Comparison of ENCODE assay signal across 8 mouse cellular contexts in genomic region chr2:58357414-58358131, GRCm38 (mm10). TPM values are rescaled to one million over a fixed set of nuclear protein-coding genes. Genes with fewer than 3 reads are reported as not detected.
DNase-seq lines count a peak whose midpoint lies in the region; ATAC-seq and TF ChIP-seq lines count a peak whose summit lies in the region.

Gene Acvr1c, minus strand, starts transcription at chr2:58357895.

- H3K36me3 ChIP-seq in spleen, adult 2 months (ENCODE audit: control insufficient read depth, insufficient read depth, low read length), result no peaks in the 10 kb centered on the region
- no peaks in the 10 kb centered on the region for H3K36me3 ChIP-seq in embryonic facial prominence, embryonic 11.5 days (replicated peaks; ENCODE audit: control insufficient read depth, insufficient read depth, low read depth, low read length)
- H3K36me3 ChIP-seq in heart, embryonic 12.5 days, result no peaks in the 10 kb centered on the region
- no peaks in the 10 kb centered on the region for H3K36me3 ChIP-seq in kidney, postnatal 0 days (ENCODE audit: insufficient read depth, low read length)
- no peaks in the 10 kb centered on the region for H3K36me3 ChIP-seq in liver, adult 2 months (ENCODE audit: control insufficient read depth, insufficient read depth, low read length)
- no peaks in the 10 kb centered on the region for H3K36me3 ChIP-seq in midbrain, embryonic 16.5 days (ENCODE audit: control insufficient read depth, insufficient read depth, low read length)
- no peaks in the 10 kb centered on the region for H3K36me3 ChIP-seq in stomach, postnatal 0 days (ENCODE audit: control insufficient read depth, insufficient read depth, low read length)

- no peak for TF ChIP-seq POLR2A in spleen, adult 2 months (IDR thresholded peaks at IDR 0.05; ENCODE audit: low read depth, low read length)
- TF ChIP-seq POLR2A in liver, adult 2 months (IDR thresholded peaks at IDR 0.05; ENCODE audit: extremely low read depth, insufficient read depth, low read length), result no peak

- peak within 1 kb of the TSS; percentile 32; the same call in 1 of the 2 replicates for H3K4me3 ChIP-seq in spleen, adult 2 months (ENCODE audit: extremely low read depth, insufficient read depth, insufficient read length)
- peak within 1 kb of the TSS; percentile 56 for H3K4me3 ChIP-seq in embryonic facial prominence, embryonic 11.5 days (ENCODE audit: low read depth, low read length)
- peak within 1 kb of the TSS; percentile 66 for H3K4me3 ChIP-seq in heart, embryonic 12.5 days
- H3K4me3 ChIP-seq in kidney, postnatal 0 days (replicated peaks; ENCODE audit: low read depth, low read length), result peak within 1 kb of the TSS; percentile 51
- peak within 1 kb of the TSS; percentile 41 for H3K4me3 ChIP-seq in liver, adult 2 months (ENCODE audit: insufficient read depth, low read depth, low read length)
- peak within 1 kb of the TSS; percentile 73 for H3K4me3 ChIP-seq in midbrain, embryonic 16.5 days (ENCODE audit: low read depth, low read length)
- H3K4me3 ChIP-seq in stomach, postnatal 0 days (ENCODE audit: low read depth, low read length), result peak within 1 kb of the TSS; percentile 59

- DNase-seq in spleen, adult 2 months (ENCODE audit: low read depth in 1 of 2, low spot score in 2 of 2), result peak in 1 of 2 experiments; percentile 6
- DNase-seq in spleen, adult 12 weeks (ENCODE audit: low spot score), result no peak
- peak; percentile 40 for DNase-seq in embryonic facial prominence, embryonic 11.5 days (ENCODE audit: low spot score)
- DNase-seq in kidney, postnatal 0 days (ENCODE audit: low spot score), result peak; percentile 14
- no peak for DNase-seq in liver, adult 2 months (ENCODE audit: extremely low read depth, low read depth, low spot score)
- DNase-seq in stomach, postnatal 0 days (ENCODE audit: low spot score), result peak; percentile 86

- TF ChIP-seq EP300 in stomach, postnatal 0 days (optimal IDR thresholded peaks at IDR 0.05), result no peak

- ATAC-seq in embryonic facial prominence, embryonic 11.5 days (replicated peaks; ENCODE audit: insufficient number of reproducible peaks, low FRiP score, low TSS enrichment, low read depth), result peak; percentile 79
- peak; percentile 82 for ATAC-seq in heart, embryonic 12.5 days (ENCODE audit: insufficient number of reproducible peaks, low FRiP score)
- ATAC-seq in kidney, postnatal 0 days (replicated peaks; ENCODE audit: low FRiP score, low read depth), result peak; percentile 79
- peak; percentile 78 for ATAC-seq in midbrain, embryonic 16.5 days
- peak; percentile 93 for ATAC-seq in stomach, postnatal 0 days (ENCODE audit: low FRiP score, low TSS enrichment)

- H3K4me1 ChIP-seq in spleen, adult 2 months (ENCODE audit: control insufficient read depth, insufficient read depth, insufficient read length), result peaks cover 7% of the 10 kb centered on the region
- H3K4me1 ChIP-seq in embryonic facial prominence, embryonic 11.5 days (ENCODE audit: control insufficient read depth, insufficient read depth, low read length), result peaks cover 4% of the 10 kb centered on the region; the same call in 1 of the 2 replicates
- H3K4me1 ChIP-seq in heart, embryonic 12.5 days (replicated peaks), result peaks cover 6% of the 10 kb centered on the region
- H3K4me1 ChIP-seq in kidney, postnatal 0 days (replicated peaks; ENCODE audit: insufficient read depth, low read length), result 0 out of 2 replicates have a peak, but pooled peaks cover 2% of the 10 kb centered on the region
- H3K4me1 ChIP-seq in liver, adult 2 months (ENCODE audit: control insufficient read depth, insufficient read depth, low read length), result peaks cover 4% of the 10 kb centered on the region; the same call in 1 of the 2 replicates
- H3K4me1 ChIP-seq in midbrain, embryonic 16.5 days (ENCODE audit: control insufficient read depth, insufficient read depth, low read length), result peaks cover 8% of the 10 kb centered on the region
- no peaks in the 10 kb centered on the region for H3K4me1 ChIP-seq in stomach, postnatal 0 days (replicated peaks; ENCODE audit: control insufficient read depth, insufficient read depth)

- TF ChIP-seq CTCF in spleen, adult 2 months (IDR thresholded peaks at IDR 0.05; ENCODE audit: extremely low read depth, insufficient read depth, insufficient read length, insufficient replicate concordance), result no peak
- no peak for TF ChIP-seq CTCF in kidney, postnatal 0 days (IDR thresholded peaks at IDR 0.05; ENCODE audit: low read depth)
- TF ChIP-seq CTCF in liver, adult 2 months (IDR thresholded peaks at IDR 0.05; ENCODE audit: low read depth, low read length), result no peak
- no peak for TF ChIP-seq CTCF in stomach, postnatal 0 days (IDR thresholded peaks at IDR 0.05; ENCODE audit: low read depth)

- H3K27ac ChIP-seq in spleen, adult 2 months (ENCODE audit: insufficient read depth, low read length), result no peak within 1 kb of the TSS
- H3K27ac ChIP-seq in embryonic facial prominence, embryonic 11.5 days (replicated peaks; ENCODE audit: low read depth, low read length), result no peak within 1 kb of the TSS
- H3K27ac ChIP-seq in heart, embryonic 12.5 days (ENCODE audit: poor library complexity, severe bottlenecking), result no peak within 1 kb of the TSS
- no peak within 1 kb of the TSS for H3K27ac ChIP-seq in kidney, postnatal 0 days
- no peak within 1 kb of the TSS for H3K27ac ChIP-seq in liver, adult 2 months (replicated peaks; ENCODE audit: insufficient read depth, low read depth, low read length)
- no peak within 1 kb of the TSS for H3K27ac ChIP-seq in midbrain, embryonic 16.5 days (ENCODE audit: low read length)
- H3K27ac ChIP-seq in stomach, postnatal 0 days (replicated peaks), result no peak within 1 kb of the TSS

- 2% methylated on average over 61 of the region's 65 CpGs for WGBS in spleen, adult 2 months
- under 1% methylated on average over 44 of the region's 65 CpGs for WGBS in embryonic facial prominence, embryonic 11.5 days
- under 1% methylated on average over 58 of the region's 65 CpGs for WGBS in heart, embryonic 12.5 days
- 1% methylated on average over 60 of the region's 65 CpGs for WGBS in kidney, postnatal 0 days
- WGBS in liver, adult 2 months, result 1% methylated on average over 56 of the region's 65 CpGs
- WGBS in midbrain, embryonic 16.5 days, result under 1% methylated on average over 47 of the region's 65 CpGs
- WGBS in stomach, postnatal 0 days, result under 1% methylated on average over 43 of the region's 65 CpGs

- peak within 1 kb of the TSS; percentile 99 for H3K4me2 ChIP-seq in embryonic facial prominence, embryonic 11.5 days (ENCODE audit: low read depth, low read length)
- H3K4me2 ChIP-seq in heart, embryonic 12.5 days, result peak within 1 kb of the TSS; percentile 100
- peak within 1 kb of the TSS; percentile 100 for H3K4me2 ChIP-seq in kidney, postnatal 0 days (ENCODE audit: low read length)
- H3K4me2 ChIP-seq in midbrain, embryonic 16.5 days (ENCODE audit: low read length), result peak within 1 kb of the TSS; percentile 100
- H3K4me2 ChIP-seq in stomach, postnatal 0 days (replicated peaks; ENCODE audit: low read depth), result peak within 1 kb of the TSS; percentile 99

- no peaks in the 10 kb centered on the region for H3K9me3 ChIP-seq in embryonic facial prominence, embryonic 11.5 days (replicated peaks; ENCODE audit: control insufficient read depth, low read length)
- no peaks in the 10 kb centered on the region for H3K9me3 ChIP-seq in heart, embryonic 12.5 days (replicated peaks)
- no peaks in the 10 kb centered on the region for H3K9me3 ChIP-seq in kidney, postnatal 0 days (replicated peaks; ENCODE audit: low read length)
- no peaks in the 10 kb centered on the region for H3K9me3 ChIP-seq in midbrain, embryonic 16.5 days (replicated peaks; ENCODE audit: control insufficient read depth, low read length, poor library complexity, severe bottlenecking)
- H3K9me3 ChIP-seq in stomach, postnatal 0 days (ENCODE audit: control insufficient read depth, low read length), result no peaks in the 10 kb centered on the region

- peak within 1 kb of the TSS; percentile 39 for H3K9ac ChIP-seq in embryonic facial prominence, embryonic 11.5 days (replicated peaks; ENCODE audit: low read length)
- peak within 1 kb of the TSS; percentile 69 for H3K9ac ChIP-seq in heart, embryonic 12.5 days
- H3K9ac ChIP-seq in kidney, postnatal 0 days (ENCODE audit: low read depth, low read length), result peak within 1 kb of the TSS; percentile 40; the same call in 1 of the 2 replicates
- no peak within 1 kb of the TSS for H3K9ac ChIP-seq in liver, adult 2 months (ENCODE audit: low read depth, low read length)
- H3K9ac ChIP-seq in midbrain, embryonic 16.5 days (ENCODE audit: low read depth, low read length), result peak within 1 kb of the TSS; percentile 69
- peak within 1 kb of the TSS; percentile 54 for H3K9ac ChIP-seq in stomach, postnatal 0 days (ENCODE audit: low read length)

- peaks cover 6% of the 10 kb centered on the region for H3K27me3 ChIP-seq in spleen, adult 2 months (ENCODE audit: control insufficient read depth, insufficient read depth, low read length)
- H3K27me3 ChIP-seq in embryonic facial prominence, embryonic 11.5 days (ENCODE audit: control insufficient read depth, insufficient read depth, low read length), result peaks cover 10% of the 10 kb centered on the region
- peaks cover 16% of the 10 kb centered on the region for H3K27me3 ChIP-seq in heart, embryonic 12.5 days (replicated peaks)
- H3K27me3 ChIP-seq in kidney, postnatal 0 days (ENCODE audit: insufficient read depth, low read length), result 0 out of 2 replicates have a peak, but pooled peaks cover 3% of the 10 kb centered on the region
- peaks cover 9% of the 10 kb centered on the region; the same call in 1 of the 2 replicates for H3K27me3 ChIP-seq in liver, adult 2 months (ENCODE audit: control insufficient read depth, insufficient read depth, low read length)
- peaks cover 9% of the 10 kb centered on the region for H3K27me3 ChIP-seq in midbrain, embryonic 16.5 days (ENCODE audit: control insufficient read depth, insufficient read depth, low read depth, low read length)
- no peaks in the 10 kb centered on the region for H3K27me3 ChIP-seq in stomach, postnatal 0 days (ENCODE audit: control insufficient read depth, insufficient read depth, low read length)

- H3K79me2 ChIP-seq in liver, adult 2 months (ENCODE audit: control insufficient read depth, insufficient read depth, low read length), result no peaks in the 10 kb centered on the region

RNA-seq across cellular contexts. Expression of gene Acvr1c, which starts in this region (rescaled TPM):
- 0.06 and 0.14 TPM in 2 replicates for polyA plus RNA-seq in spleen, adult 2 months (2012; rRNA removed)
- not detected in 2 replicates for polyA plus RNA-seq in embryonic facial prominence, embryonic 11.5 days (2014; fragmentation: Nextera tagmentation; extraction: Ambion mirVana)
- 2.1 and 2.5 TPM in 2 replicates for polyA plus RNA-seq in heart, embryonic 12.5 days (2016; fragmentation: Nextera tagmentation; extraction: Ambion mirVana)
- 0.04 and 0.13 TPM in 2 replicates for polyA plus RNA-seq in kidney, postnatal 0 days (2015; fragmentation: Nextera tagmentation; extraction: Ambion mirVana)
- 0.09 and 0.13 TPM in 2 replicates for total RNA-seq in liver, adult 2 months (2014; rRNA removed)
- polyA plus RNA-seq in liver, adult 2 months (2012; rRNA removed), result not detected in 2 replicates
- 0.49 and 0.85 TPM in 2 replicates for polyA plus RNA-seq in midbrain, embryonic 16.5 days (2015; fragmentation: Nextera tagmentation; extraction: Ambion mirVana)
- 1.6 and 1.7 TPM in 2 replicates for polyA plus RNA-seq in stomach, postnatal 0 days (2015; fragmentation: Nextera tagmentation; extraction: Ambion mirVana)

Comparison
In these comparisons a context has a peak if more than half of its experiments do, and no peak if none do; other contexts are left out.
1. Peak in DNase-seq, ATAC-seq, H3K4me3 ChIP-seq, H3K9ac ChIP-seq and H3K4me2 ChIP-seq in embryonic facial prominence, embryonic 11.5 days; RNA of the gene not detected or under 1 TPM.
2. Peak in DNase-seq, ATAC-seq, H3K4me3 ChIP-seq, H3K9ac ChIP-seq and H3K4me2 ChIP-seq in kidney, postnatal 0 days; RNA of the gene not detected or under 1 TPM.
3. Peak in ATAC-seq, H3K4me3 ChIP-seq, H3K9ac ChIP-seq and H3K4me2 ChIP-seq in midbrain, embryonic 16.5 days; RNA of the gene not detected or under 1 TPM.